Mouse (Mus musculus): ENCODE measurements around the gene Hectd2.

Gene Hectd2

DNA sequence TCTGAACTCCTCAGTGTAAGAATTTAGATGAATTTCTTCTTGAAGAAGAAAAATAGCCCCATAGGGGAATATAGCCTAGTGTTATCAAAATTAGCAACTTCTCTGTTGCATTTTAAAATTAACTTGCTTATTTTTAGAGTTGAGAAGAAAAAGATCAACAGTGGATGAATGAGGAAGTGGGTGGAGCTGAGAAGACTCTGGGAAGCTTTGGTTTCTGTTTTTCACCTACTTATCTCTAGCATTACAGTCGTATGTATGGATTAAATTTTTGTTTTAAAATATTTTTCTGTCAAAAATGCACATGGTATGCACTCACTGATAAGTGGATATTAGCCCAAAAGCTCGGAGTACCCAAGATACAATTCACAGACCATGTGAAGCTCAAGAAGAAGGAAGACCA, 6.7 kb downstream of the Hectd2 start:
- no peak for DNase-seq (ENCODE audit: low read depth in 1 of 2, low spot score in 2 of 2)

DNA sequence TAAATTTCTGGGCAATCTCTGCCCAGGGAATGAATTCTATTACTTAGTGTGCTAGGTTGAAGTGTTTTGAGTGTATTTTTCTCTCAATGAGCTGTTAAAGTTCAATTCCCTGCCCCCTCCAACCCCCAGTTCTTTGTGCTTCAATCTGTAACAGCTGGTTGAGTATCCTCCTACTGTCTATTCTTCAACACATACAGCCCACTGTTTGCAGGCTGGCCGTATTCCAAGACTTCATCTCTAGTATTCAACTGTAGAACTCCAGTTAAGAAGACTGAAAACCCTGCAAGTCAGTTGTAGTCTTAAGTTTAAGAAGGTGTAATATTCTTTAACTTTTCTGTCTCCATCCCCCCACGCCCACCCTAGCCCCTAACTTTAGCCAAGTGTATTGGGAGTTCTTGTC, 10.0 kb downstream of the Hectd2 start:
- no peak for DNase-seq (ENCODE audit: low read depth in 1 of 2, low spot score in 2 of 2)

DNA sequence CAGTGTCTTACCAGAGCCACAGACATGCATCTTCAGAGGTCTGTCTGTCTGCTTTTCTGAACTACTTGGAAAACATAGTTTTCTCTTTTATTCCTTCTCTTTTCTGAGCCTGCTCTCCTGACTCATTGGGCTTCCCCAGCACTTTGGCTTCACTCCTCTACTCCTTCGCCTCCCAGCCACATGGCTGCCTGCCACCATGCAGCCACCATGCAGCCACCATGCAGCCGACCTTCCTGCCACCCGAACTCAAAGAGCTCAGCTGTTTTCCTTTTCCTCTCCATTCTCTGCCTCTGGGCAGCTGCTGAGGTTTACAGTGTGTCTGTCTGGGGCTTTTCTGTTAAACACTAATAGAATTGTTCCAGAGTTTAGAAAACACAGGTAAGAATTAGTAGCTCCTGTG, 19.5 kb downstream of the Hectd2 start:
- DNase-seq (ENCODE audit: low read depth in 1 of 2, low spot score in 2 of 2): no peak

DNA sequence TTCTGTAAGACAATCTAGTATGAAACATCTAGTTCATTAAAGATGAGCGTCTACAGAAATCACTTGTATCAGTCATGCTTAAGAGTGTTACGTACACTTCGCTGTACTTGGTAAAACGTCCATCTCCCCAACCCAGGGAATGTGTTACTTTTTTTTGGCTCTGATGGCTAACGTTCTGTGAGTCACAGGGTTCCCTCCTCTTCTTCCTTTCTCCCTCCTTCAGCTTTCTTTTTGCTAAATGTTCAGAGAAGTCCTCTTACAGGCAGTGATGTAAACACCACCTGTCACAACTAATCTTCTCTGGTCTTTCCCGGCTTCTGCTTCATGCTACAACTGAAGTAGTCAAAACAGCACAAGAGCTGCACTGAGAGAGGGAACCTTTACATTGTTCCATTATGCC, 20.7 kb downstream of the Hectd2 start:
- DNase-seq (ENCODE audit: low read depth in 1 of 2, low spot score in 2 of 2): no peak

GRCm38 (mm10) chr19:36580874-36581273, 26.4 kb downstream of the Hectd2 start:
- no peak for DNase-seq (ENCODE audit: low read depth in 1 of 2, low spot score in 2 of 2)

DNA sequence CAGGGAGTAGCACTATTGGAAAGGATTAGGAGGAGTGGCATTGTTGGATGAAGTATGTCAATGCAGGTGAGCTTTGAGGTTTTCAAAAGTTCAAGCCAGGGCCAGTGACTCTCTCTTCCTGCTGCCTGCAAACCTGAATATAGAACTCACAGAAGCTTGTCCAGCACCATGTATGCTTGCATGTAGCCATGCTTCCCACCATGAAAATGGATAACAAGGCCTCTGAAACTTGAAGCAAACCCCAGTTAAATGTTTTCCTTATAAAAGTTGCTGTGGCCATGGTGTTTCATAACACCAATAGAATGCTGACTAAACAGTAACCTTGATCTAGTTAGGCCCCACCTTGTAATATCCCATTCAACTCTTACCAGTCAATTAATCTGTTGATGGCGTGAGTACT, 27.7 kb downstream of the Hectd2 start:
- DNase-seq (ENCODE audit: low read depth in 1 of 2, low spot score in 2 of 2): no peak

GRCm38 (mm10) chr19:36585505-36585904, 31.1 kb downstream of the Hectd2 start:
- DNase-seq (ENCODE audit: low read depth in 1 of 2, low spot score in 2 of 2): no peak

- DNase-seq (ENCODE audit: low read depth in 1 of 2, low spot score in 2 of 2): no peak
Measured at GRCm38 (mm10) chr19:36594409-36594808, 40.0 kb downstream of the Hectd2 start.

DNA sequence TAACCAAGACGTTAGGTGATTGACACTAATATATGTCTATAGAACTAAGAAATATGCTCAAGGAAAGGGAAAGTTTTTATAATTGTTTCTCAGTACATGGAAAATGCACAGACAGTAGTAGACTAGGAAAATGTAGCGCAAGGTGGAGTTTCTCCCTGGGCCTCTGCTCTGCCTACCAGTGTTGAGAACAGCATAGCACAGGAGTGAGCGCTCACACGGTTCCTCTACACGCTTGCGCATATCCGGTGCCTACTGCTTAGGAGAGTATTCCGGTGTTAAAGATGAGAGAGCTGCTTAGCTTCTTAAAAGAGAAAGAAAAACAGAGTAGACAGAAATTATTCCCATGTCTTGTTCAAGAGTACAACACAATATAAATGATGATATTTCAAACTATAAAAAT, 47.4 kb downstream of the Hectd2 start:
- DNase-seq (ENCODE audit: low read depth in 1 of 2, low spot score in 2 of 2): no peak

- DNase-seq (ENCODE audit: low read depth in 1 of 2, low spot score in 2 of 2): no peak
Measured at GRCm38 (mm10) chr19:36602535-36603312, 48.3 kb downstream of the Hectd2 start.

- DNase-seq (ENCODE audit: low read depth in 1 of 2, low spot score in 2 of 2): no peak
Measured at GRCm38 (mm10) chr19:36606270-36606669, 51.8 kb downstream of the Hectd2 start.

DNA sequence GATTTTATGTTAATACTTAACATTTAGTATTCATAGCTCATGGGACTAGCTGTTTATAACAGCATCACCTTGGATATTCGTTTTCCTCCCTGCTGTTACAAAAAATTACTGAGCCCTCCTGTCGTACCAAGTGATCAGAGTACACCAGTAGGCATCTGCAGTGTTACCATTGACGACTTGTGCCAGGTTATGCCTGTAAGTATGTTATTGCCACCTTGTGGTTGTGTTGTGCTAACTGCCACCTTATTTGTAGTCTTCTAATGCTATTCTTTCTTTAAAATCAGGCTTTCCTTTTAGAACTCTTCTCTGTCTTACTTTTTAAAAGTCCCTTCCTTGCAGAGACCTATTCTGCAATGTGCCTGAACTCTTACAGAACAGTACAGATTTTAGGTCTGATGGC, 54.8 kb downstream of the Hectd2 start:
- DNase-seq (ENCODE audit: low read depth in 1 of 2, low spot score in 2 of 2): no peak

GRCm38 (mm10) chr19:36610309-36610708, 55.9 kb downstream of the Hectd2 start:
- no peak for DNase-seq (ENCODE audit: low read depth in 1 of 2, low spot score in 2 of 2)

DNA sequence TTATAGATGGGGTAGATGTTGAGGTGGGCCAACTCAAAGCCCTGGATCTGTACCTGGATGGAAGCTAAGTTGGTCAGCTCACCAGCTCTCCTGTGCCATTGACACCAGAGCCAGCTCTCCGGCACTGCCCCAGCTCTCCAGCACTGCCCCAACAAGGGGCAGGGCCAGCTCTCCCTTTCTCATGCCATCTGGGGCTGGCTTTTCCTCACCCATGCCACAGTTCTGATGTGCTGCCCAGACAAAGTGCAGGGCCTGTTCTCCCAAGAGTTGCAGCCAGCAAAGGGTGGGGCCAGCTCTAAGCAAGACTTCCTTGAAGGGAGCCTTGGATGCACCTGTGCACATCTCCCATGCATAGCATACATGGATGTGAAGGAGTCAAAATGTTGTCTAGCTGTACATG, 71.5 kb downstream of the Hectd2 start:
- DNase-seq (ENCODE audit: low read depth in 1 of 2, low spot score in 2 of 2): no peak

DNA sequence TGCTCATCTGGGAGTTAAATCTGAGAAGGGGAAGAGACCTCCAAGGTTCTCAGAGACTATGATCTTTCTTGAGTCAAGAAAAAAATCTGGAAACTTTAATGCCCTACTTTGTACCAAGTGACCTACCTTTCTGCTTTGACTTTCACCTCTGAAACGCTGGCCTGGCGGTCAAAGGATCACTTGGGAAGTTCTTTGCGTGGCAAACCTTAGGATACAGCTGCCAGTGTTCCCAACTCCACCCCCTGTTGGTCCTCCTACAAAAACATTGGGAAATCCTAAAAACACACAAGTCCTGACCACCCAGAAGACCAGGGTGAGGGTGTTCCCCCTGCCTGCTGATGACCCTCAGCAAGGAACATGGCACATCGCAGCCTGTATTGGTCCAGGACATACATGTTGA, 72.4 kb downstream of the Hectd2 start:
- DNase-seq (ENCODE audit: low read depth in 1 of 2, low spot score in 2 of 2): no peak

- no peak for DNase-seq (ENCODE audit: low read depth in 1 of 2, low spot score in 2 of 2)
Measured at GRCm38 (mm10) chr19:36629394-36629910, 75.0 kb downstream of the Hectd2 start.

GRCm38 (mm10) chr19:36630361-36630760, 75.9 kb downstream of the Hectd2 start:
- DNase-seq (ENCODE audit: low read depth in 1 of 2, low spot score in 2 of 2): no peak

DNA sequence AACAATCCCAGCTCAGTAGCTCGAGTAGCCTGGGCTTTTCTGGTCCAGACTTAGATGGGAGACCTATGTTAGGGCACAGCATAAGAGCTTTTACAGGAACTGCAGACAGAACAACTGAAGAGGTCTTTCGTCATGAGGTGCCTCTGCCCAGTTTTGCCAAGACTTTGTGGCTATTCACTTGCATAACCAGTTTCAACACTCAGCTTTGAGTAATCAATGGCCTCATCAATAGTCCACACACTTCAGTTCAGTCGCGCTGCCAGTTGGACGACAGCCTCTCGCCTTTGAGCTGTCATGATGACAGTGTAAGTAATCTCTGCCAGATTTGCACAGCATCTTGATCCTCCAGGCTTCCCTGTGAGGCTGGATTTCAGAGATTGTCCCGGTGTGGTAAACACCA, 80.3 kb downstream of the Hectd2 start:
- DNase-seq (ENCODE audit: low read depth in 1 of 2, low spot score in 2 of 2): no peak

DNA sequence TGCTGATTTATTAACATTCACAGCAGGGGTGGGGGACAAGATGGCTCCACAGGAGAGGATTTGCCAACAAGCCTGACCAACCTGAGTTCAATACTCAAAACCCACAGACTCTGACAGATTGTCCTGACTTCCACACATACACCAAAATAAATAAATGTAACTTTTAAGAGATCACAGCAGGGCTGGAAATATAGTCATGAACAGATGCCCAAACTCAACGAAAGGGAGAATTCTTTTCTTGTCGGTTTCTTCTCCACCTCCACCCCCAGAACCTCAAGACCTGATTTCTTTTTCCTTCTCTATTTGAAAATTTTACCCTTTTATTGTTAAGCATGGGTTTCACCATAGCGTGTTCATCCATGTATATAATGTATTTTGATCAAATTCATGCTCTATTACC, 82.8 kb downstream of the Hectd2 start:
- no peak for DNase-seq (ENCODE audit: low read depth in 1 of 2, low spot score in 2 of 2)

- DNase-seq (ENCODE audit: low read depth in 1 of 2, low spot score in 2 of 2): no peak
Measured at GRCm38 (mm10) chr19:36637948-36638587, 83.6 kb downstream of the Hectd2 start.

DNA sequence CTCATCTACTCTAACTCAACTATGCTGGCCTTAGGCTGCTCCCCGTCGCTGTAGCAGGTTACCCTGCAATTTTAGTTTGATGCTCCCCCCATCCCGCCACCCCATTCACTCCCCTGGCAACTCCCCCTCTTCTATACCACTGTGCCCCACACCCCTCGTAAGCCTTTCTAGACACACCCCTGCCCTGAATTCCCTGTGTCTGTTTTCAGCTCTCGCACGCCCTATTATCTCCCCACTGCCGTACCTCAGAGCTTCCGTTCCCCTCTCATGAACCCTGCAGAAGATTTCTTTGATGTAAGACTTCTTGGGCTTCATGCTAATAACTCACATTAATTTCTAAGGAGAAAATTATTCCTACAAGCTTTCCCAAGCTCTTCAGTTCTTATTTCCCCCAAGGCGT, 84.6 kb downstream of the Hectd2 start:
- no peak for DNase-seq (ENCODE audit: low read depth in 1 of 2, low spot score in 2 of 2)

DNA sequence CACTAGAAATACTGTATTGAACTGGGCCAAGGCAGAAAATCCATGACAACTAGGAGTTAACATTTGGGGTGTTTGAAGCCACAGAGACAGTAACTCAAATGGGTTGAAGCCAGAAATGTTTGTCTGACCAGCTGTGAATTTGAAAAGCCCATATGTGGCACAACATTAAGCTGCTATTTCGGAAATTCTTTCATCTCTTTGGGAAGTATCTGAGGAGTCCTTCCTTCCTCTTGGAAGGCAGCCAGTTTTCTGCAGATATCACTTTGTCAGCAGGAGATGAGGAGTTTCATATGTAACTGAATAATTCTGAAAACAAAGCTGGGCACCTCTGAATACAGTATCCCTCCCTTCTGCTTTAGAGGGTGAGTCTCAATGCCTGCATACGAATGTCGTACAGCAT, 86.7 kb downstream of the Hectd2 start:
- no peak for DNase-seq (ENCODE audit: low read depth in 1 of 2, low spot score in 2 of 2)

Data from monocyte, adult 2 months (primary cell).